Mouse (Mus musculus) embryo, embryonic 11 days (tissue): ENCODE data around the gene Ext2.

ENCODE experiments used
- DNase-seq: peaks from one replicate; pipeline ENCODE4 v3.0.0-alpha.2; 2015

The Ext2 gene

DNA sequence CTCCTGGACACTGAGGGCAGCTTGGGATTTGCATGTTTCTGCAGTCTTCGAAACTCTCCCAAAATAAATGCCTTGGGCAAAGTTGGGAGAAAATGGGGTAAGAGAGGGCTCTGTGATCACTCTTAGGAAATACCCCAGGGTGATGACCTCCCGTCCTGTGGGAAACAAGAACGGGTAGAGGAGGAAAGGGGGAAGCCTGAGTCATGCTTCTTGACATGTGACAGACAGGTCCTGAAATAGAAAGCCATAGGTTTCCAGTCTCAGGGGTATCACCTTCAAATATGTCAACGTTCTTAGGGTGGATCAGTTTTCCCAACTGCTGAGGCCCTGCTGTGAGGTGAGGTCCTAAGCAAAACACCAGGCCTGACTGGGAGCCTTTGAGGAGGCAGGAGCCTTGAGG is 46.9 kb downstream of the Ext2 start:
- peak; percentile 41 for DNase-seq

DNA sequence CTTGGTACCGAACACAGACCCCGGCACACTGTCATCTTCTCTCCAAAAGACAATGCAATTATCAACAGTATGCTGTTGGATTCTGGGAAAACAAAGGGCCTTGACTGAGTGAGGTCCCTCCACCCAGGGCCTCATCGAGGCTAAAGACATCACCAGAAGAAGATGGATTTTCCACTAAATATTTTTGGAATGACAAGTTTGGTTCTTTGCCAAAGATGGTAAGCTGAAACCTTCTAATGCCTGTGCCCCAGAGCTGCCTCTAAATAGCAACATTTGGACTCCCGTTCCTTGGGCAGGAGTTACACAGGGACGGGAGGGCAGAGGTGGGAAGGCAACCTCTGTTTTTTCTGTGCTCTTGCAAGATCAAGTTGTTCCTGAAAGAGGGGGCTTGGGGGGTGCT is 47.4 kb downstream of the Ext2 start:
- no peak for DNase-seq

DNA sequence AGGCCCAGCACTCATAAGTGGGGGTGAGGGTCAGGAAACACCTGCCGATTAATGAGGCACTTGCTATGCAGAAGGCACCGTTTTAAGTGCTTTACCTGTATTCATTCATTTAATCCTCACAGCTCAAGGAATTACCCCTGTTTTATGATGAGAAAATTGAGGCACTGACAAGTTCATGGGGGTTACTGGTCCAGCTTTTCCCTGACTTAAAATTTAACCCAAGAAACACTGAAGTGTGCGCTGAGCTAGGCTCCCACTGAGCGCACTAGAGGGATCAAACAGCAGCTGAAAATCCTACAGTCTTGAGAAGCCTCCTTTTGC is 49.6 kb downstream of the Ext2 start:
- no peak for DNase-seq

DNA sequence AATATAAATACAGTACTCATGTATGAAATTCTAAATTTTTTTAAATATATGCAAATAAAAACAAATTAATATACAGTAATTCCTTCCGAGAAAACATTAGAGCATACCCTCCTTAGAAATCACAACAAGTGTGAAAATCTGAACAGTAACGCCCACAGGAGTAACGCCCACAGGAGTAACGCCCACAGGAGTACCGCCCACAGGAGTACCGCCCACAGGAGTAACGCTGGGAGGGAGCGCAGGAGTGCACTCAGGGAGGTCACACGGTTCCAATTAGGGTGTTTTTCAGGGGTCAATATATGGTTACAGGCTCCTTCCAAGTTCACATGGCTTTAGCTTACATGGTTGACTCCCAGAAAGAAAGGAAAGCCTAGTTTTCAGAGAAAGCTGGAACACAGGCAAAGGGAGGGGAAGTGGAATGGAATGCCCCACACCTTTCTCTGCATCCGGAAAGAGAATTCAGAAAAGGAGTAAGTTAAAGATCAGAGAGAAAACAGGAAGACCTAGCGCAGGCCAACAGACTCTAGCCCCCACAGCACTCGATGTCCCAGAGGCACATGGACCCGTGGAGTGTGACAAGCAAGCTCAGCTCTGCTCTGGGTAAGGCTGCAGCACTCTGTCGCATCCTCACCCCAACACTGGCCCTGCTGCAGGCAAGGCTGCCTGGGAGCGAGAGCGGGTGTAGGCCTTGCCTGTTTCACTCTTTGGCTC is 50.2 kb downstream of the Ext2 start:
- DNase-seq, result peak; percentile 61

DNA sequence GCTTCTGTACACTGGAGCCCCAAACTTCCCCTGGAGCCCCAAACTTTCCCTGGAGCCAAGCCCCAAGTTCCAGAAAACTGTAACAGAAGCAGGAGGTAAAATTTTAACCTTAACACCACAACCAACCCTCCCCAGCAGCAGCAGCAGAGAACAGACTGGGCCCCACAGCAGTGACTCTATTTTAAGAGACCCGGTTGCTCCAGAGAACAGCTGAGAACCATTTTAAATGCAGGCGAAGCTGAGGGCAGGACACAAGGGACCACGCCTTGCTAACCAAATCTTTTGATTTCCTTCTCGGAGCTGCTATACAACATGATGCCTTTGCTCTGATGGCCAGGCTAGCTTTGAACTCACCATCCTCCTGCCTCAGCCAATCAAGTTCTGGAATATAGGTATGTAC is 51.5 kb downstream of the Ext2 start:
- DNase-seq, result no peak

DNA sequence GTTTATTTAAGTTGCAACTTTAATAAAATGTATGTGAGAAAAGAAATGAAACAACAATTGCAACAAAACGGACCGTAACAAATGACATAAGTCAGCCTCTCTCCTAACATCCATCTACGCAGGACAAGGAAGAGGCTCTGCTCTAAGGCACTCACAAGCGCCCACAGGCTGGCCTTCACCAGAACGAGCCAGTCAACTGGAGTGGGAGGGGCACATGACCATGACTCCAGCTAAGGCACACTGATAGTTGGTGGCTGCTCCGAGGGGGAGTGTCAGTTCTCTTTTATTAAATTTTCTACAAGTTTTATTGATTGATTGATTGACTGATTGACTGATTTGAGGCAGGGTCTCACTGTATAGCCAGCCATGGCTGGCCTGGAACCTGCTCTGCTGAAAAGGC is 52.5 kb downstream of the Ext2 start:
- no peak for DNase-seq

DNA sequence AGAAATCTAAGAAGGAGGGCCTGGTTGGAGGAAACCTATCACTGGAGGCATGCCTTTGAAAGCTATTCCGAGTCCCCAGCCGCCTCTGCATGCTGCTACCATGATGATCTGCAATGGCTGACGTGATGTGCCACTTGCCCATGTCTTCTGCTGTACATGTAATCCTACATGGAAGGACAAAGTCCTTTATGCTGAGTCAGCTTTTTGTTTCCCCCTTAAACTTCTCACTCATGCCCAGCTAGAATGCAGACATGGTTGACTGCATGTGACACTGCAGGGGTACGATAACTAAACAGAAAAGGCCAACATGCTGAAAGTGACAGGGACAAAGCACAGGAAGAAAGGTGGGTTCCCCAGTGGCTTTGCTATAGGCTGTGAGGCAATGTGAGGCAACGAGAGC is 56.6 kb downstream of the Ext2 start:
- no peak for DNase-seq

DNA sequence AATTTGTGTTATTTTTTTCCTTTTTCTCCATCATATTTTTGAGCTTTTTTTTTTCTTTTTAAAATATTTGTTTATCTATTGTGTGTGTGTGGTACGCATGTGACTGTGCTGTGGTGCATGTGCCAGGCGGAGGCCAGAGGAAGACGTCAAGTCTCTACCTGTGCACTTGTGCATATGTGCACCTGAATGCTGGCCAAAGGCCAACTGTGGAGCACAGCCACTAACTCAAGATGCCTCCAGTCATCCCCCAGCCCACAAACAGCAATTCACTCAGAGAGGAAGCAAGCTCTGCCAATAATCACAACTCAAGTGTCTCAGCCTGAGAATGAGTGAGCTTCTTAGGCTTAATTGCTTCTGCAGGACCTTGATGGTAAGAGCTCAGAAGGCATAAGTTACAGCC is 58.2 kb downstream of the Ext2 start:
- DNase-seq, result no peak

DNA sequence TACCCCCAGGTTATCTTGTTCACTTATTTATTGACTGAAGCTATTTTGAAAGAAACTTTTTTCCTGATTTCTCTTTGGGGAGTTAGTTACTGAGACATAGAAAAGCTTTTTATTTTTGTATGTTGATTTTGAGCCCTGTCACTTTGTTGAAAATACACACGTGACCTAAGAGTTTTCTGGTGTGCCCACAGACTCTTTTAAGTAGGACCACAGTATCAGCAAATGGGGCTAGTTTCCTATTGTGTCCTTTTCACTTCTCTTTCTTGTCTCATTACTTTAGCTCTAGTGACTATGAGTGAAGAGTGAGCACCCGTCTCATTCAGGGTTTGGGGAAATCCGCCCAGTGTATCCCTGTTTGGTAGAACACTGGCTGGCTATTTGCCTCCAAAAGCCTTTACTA is 62.0 kb downstream of the Ext2 start:
- DNase-seq, result no peak

DNA sequence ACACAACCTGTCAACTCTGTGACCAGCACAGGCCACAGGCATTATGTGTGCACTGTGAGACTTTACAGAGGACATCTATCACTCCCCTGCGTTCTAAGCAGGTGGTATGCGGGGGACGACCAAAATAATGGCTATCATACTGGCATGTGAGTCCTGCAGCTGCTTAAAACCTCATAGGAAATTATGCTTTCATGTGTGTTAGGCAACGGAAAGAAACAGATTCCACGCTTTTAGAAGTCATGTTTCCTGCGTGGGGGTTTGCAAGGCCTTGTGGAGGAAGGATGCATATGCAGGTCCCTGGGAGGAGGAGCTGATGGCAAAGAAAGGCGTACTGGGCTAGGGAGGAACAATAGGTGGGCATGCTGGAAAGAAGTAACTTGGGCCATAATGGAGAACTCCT is 63.2 kb downstream of the Ext2 start:
- no peak for DNase-seq

DNA sequence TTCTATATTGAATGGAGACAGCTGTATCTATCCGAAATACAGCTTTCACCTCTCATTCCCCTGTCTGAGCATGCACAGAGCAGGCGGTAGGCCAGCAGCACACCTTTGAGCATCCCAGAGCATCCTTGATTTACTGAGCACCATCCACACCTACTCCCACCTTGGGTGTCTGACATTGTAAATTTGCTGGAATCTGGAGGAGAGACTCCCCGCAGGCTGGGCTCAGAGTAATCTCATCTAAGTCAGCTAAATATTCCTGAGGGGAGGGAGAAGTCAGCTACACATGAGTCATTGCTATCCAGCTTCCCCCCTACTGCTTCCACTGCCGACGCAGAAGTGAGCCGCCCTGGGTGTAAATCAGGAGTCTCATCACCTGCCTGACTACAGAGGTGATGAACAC is 64.1 kb downstream of the Ext2 start:
- no peak for DNase-seq

DNA sequence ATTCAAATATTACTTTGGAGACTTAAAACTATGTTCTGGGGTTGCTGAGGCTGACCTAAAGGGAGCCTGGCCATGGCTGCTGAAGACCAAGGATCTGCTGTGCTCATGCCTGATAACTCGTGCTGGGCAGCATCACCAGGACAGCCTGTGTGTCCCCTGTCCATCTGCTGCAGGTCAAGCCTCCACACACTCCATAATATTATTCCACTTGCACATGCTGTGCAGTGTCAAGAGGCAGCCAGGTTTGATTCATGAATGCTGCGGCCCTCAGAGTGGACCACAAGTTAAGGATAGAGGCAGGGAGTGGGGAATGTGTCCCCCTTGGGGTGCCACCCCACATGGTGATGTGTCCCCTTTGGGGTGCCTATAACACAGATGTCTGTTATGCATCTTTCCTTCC is 68.0 kb downstream of the Ext2 start:
- no peak for DNase-seq

DNA sequence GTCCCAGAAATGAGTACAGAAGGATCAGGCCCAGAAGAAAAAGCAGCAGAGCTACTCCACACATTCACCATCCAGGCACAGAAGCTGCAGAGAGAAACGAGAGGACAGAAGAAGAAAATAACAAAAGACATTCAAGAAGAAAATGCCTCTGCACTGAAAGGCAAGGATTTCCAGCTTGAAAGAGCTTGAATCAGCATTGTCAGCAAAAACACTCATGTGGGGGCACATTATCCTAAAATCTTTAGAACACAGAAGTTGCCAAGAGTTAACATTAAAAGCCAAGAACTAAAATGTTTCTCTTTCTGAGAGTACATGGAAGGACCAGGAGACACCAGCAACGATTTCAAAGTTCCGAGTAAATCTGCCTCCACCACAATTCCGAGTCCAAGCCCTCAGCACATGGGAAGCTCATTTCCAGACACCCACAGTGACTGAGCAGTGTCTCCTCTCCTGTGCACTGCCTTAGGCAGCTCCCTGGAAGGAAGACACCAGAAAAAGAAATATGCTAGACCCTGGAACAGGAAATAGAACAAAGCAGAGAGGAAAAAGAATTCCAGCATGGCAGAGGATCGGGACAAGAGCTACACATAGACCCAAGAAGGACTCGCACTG is 69.1 kb downstream of the Ext2 start:
- no peak for DNase-seq

DNA sequence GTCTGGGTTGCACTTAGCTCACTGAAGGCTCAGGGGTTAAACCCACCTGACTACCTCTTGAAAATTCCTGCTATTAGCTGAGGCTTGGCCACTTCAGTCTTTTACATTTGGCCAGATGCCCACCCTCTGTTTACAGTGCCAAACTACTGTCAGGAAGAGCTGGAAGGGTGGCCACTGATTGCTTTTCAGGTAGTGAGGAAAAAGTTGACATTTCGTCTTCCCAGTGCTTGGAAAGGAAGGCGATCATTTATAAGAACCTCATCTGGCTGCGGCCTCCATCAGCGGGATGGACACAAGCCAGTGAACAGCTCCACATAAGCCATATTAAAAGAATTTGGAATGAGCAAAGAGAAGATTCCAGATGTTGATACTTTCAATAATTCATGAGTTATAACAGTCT is 72.7 kb downstream of the Ext2 start:
- no peak for DNase-seq

DNA sequence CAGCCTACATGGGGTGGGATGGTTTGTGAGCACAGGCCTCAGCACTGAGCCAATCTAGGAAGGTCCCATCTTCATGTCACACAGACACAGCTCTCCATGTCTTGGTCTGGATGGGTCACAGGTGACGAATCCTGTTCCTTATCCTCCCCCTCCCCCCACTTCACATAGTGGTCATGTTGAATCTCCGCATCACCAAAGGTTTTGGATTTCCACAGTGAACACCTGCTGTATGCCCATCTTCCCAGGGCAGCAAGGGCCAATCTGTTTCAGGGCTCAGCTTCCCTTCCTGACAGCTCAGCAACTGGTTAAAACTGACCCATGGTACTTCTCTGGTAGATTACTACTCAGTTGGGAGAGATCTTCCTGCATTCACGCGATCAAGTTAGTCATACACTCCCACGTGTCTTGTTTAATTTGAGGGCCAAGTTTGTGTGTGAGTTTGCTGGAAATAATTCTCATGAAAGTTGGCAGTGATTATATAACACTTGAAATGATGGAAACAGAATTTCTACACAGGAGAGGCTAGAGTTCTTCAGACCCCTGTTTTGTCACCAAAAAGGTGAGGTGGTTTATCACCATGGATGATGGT is 74.7 kb downstream of the Ext2 start:
- no peak for DNase-seq

DNA sequence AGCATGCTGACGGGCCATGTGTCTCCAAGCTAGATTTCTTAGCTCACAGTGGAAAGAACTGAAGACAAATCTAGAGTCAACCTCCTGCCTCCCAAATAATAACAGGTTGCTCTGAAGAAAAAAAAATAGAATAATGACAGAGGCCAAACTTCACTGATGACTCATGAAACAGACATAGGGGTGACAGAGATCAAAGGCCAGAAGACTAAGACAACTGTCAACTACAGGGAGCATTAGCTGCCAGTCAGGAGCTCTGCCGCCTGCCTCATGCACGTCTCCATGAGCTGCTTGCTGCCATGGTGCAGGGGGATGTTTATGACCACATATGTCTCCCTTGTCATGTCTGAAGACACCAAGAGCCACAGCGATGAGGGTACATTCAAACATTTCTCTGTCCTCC is 75.7 kb downstream of the Ext2 start:
- DNase-seq, result no peak

DNA sequence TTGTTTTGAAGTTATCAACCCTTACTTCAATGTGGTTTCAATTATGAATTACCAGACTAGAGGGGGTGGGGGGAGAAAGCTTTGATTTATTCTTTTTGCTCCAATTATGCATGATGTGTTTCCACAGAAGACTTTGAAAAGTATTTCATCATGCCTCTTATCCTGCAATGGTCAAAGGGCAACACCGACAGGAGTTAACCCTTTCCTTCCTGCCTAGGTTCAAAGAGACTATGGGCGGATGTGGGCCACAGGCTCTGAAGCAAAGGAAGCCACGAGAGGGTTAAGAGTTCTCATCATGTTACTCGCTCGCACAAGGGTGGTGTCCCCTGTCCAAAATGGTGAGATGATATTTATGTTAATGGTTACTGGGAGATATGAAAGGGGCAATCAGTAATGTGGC is 76.2 kb downstream of the Ext2 start:
- DNase-seq, result peak; percentile 77

DNA sequence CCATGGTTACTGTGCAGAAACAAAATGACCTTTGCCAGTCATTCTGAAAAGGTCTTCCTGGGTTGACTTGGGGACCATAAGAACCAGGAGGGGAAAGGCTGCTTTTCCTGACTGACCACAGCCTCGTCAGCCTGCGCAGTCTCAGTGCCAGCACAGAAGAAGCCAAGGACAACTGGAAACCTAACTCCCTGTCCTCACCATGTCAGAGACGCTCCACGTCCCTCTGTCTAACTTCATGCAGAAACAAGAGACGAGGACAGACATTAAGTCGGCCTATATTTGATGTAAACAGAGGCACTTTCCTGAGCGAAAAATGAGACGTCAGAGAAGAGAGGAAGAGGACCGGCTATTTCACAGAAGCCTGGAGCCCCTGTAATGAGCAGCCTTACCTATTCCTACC is 76.6 kb downstream of the Ext2 start:
- no peak for DNase-seq

DNA sequence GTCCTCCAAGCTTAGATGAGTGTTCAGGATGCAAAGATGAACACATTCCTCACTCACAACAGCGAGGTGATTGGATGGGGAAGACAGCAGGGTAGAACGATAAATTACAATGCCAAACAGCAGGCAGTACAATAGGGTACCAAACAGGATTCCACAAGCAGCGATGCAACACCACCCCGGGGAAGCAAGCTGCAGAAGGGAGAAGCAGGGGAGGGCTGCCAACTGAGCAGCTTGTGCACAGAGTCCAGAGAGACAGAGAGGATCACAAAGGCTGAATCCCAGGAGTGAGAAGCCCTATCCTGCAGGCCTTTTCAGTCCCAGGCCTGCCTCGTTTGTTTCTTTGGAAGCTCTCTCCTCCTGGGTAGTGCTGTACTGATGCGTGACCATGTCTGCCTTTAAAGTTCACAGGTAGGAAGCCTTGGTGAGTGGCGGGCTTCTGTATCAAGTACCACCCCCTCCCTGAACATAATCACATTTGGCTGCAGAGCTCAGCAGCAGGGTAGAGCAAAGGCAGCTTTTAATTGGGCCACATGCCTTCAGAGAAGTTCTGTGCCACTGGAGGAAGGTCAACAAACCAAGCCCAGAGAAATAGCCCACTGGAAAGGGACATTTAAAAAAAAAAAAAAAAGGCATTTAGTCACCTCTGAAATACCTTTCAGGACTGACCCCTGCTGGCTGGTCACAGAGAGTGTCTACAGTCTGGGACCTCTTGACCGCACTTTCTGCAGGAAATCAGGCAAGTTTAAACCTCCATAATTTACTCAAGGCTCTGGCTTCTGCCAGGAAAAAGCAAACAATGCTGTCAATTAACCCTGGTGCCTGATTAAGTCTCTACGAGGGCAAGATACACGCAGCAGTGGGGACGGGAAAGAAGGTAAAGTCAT is 77.8 kb downstream of the Ext2 start:
- DNase-seq, result peak; percentile 53

DNA sequence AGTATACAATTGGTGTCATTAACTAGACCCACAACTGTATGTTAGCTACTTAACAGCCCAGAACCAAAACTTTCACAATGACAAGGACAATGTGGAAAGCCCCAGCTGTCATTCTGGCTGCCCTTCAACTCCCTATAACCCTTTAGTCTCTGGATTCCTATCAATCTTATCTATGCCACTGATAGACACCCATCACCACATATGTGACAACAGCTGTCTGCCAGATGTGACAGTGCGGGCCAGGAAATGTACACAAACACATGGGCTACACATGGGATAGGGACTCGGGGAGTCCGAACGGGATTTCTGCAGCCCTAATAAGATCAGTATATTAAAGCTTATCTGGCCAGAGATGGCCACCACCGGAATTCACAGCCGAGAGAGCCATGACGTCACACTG is 80.7 kb downstream of the Ext2 start:
- no peak for DNase-seq

DNA sequence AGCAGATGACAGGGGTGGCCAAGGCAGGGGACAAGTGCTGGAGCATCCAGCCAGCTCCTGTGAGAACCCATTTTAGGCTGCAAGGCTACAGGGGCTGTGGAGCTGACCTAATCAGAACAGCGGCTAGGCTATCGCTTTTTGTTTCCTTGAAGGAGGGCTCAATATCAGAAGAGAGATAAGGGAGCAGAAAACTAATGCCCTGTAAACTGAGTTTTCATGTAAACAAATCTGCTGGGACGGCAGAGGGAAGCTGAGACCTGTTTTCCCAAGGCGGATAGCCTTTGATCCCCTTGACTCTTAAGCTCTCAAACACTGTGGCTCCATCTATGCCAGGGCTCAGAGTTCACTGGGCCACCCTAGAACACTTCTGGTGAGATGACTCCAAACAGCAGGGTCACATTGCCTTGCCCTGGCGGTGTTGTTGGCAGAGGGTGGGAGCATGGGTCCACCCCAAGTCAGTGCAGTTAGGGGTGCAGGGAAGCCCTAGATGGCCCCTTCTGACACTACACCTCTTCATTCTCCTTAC is 83.3 kb downstream of the Ext2 start:
- DNase-seq, result no peak

DNA sequence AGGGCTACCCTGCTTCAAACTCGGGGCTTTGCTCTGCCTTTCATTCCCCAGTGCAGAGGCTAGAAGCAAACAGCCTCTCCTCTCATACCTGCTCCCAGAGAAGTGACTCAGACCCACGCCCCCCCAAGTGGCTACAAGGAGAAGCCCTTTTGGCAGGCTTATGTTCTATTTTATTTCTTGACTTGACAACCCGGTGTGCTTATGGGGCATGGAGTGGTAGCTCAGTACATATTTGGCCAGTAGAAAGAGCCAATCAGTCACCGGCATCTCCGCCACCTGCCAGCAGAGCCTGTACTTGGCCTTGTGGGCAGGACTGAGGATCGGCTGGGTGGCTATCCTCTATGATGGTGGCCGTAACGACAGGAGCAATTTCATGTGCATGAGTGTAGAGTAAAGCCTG is 85.2 kb downstream of the Ext2 start:
- no peak for DNase-seq

DNA sequence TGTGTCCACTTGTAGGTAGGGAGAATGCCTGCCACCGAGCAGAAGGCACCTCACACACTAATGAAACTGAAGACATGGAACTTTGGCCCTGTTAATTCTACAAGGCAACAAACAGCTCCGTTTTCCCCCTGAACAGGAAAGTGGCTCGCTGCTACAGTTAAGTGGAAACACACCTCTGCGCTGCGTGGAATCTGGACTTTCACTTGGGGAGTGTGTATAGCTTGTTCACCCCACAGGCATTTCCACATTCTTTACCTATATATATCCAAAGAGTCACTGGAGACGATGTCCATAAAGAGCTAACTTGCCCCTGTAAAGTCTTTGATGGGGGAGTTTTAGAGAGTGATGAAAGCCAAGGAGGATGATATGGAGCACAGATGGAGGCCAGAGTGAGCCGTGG is 89.7 kb downstream of the Ext2 start:
- no peak for DNase-seq

DNA sequence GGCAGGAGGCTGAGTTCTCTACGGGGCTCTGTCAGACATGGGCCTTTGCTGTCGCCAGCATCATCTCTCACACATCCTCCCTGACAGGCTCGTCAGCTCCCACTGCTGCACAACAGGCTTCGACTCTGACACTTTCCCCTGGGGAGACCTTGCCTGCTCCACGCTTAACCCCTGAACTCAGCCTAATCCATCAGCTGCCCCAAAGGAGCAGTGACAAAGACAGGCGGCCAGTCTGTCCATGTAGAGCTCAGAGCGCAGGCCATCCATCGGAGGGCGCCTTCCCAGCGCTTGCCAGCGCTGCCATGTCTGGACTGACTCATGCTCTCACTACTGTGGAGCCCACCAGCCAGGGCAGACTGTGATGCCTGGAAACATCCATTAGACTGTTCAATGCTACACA is 92.8 kb downstream of the Ext2 start:
- peak; percentile 43 for DNase-seq
